Mouse (Mus musculus): Measurements from ENCODE around the gene Eya2. TPM values are rescaled to one million over a fixed set of nuclear protein-coding genes. Genes with fewer than 3 reads are reported as not detected.

Eya2 gene
- total RNA-seq, 2 experiments from 2014 or later, result 1.4 to 1.6 TPM

- DNase-seq, result no peak
- intact Hi-C loops (cut with DNase I), result no loop called here
Measured at GRCm38 (mm10) chr2:165700252-165700908, 105.5 kb downstream of the Eya2 start.

GRCm38 (mm10) chr2:165703033-165703805 is 108.4 kb downstream of the Eya2 start:
- intact Hi-C loops (cut with DNase I), result no loop called here
- DNase-seq, result no peak

- DNase-seq, result no peak
- intact Hi-C loops (cut with DNase I), result no loop called here
Measured at GRCm38 (mm10) chr2:165708266-165708665, 113.4 kb downstream of the Eya2 start.

- intact Hi-C loops (cut with DNase I), result no loop called here
- DNase-seq, result no peak
Measured at GRCm38 (mm10) chr2:165716688-165717087, 121.9 kb downstream of the Eya2 start.

GRCm38 (mm10) chr2:165717182-165718176 is 122.6 kb downstream of the Eya2 start:
- intact Hi-C loops (cut with DNase I), result no loop called here
- no peak for DNase-seq

GRCm38 (mm10) chr2:165719382-165719781 is 124.5 kb downstream of the Eya2 start:
- no peak for DNase-seq
- intact Hi-C loops (cut with DNase I), result no loop called here

- DNase-seq, result no peak
- intact Hi-C loops (cut with DNase I), result no loop called here
Measured at GRCm38 (mm10) chr2:165721941-165722340, 127.1 kb downstream of the Eya2 start.

- DNase-seq, result no peak
- intact Hi-C loops (cut with DNase I), result no loop called here
Measured at GRCm38 (mm10) chr2:165732552-165733238, 137.9 kb downstream of the Eya2 start.

GRCm38 (mm10) chr2:165733701-165734100 is 138.9 kb downstream of the Eya2 start:
- peak; percentile 31 to 49 for DNase-seq
- intact Hi-C loops (cut with DNase I), result no loop called here

- DNase-seq, result no peak
- intact Hi-C loops (cut with DNase I), result no loop called here
Measured at GRCm38 (mm10) chr2:165736297-165736696, 141.5 kb downstream of the Eya2 start.

GRCm38 (mm10) chr2:165740381-165740780 is 145.5 kb downstream of the Eya2 start:
- DNase-seq, result no peak
- intact Hi-C loops (cut with DNase I), result no loop called here

GRCm38 (mm10) chr2:165740982-165741381 is 146.2 kb downstream of the Eya2 start:
- intact Hi-C loops (cut with DNase I), result no loop called here
- no peak for DNase-seq

GRCm38 (mm10) chr2:165741526-165742050 is 146.8 kb downstream of the Eya2 start:
- intact Hi-C loops (cut with DNase I), result no loop called here
- DNase-seq, result no peak

GRCm38 (mm10) chr2:165742210-165742786 is 147.5 kb downstream of the Eya2 start:
- DNase-seq, result no peak
- intact Hi-C loops (cut with DNase I), result no loop called here

GRCm38 (mm10) chr2:165745306-165746098 is 150.7 kb downstream of the Eya2 start:
- intact Hi-C loops (cut with DNase I), result no loop called here
- DNase-seq, result no peak

- DNase-seq, result no peak
- intact Hi-C loops (cut with DNase I), result no loop called here
Measured at GRCm38 (mm10) chr2:165747975-165748374, 153.1 kb downstream of the Eya2 start.

- DNase-seq, result no peak
- intact Hi-C loops (cut with DNase I), result no loop called here
Measured at GRCm38 (mm10) chr2:165748426-165748825, 153.6 kb downstream of the Eya2 start.

GRCm38 (mm10) chr2:165751068-165751467 is 156.2 kb downstream of the Eya2 start:
- DNase-seq, result peak in 1 of 2 experiments; percentile 14
- intact Hi-C loops (cut with DNase I), result loop anchor here (1.0 kb wide), 1 partner anchor 223 kb away; no protein-coding TSS in a partner anchor

- intact Hi-C loops (cut with DNase I), result no loop called here
- no peak for DNase-seq
Measured at GRCm38 (mm10) chr2:165752704-165753103, 157.9 kb downstream of the Eya2 start.
